Mouse (Mus musculus): ENCODE results near the gene Fap. TPM values are rescaled to one million over a fixed set of nuclear protein-coding genes. Genes with fewer than 3 reads are reported as not detected.

Gene Fap
- polyA plus RNA-seq, 1 experiment from 2014 or later: 1.1 TPM

- no peaks in the 10 kb centered on the region for H3K36me3 ChIP-seq (ENCODE audit: control insufficient read depth, insufficient read depth, low read length)
Observed at GRCm38 (mm10) chr2:62495407-62495806, 78.5 kb downstream of the Fap start.

DNA sequence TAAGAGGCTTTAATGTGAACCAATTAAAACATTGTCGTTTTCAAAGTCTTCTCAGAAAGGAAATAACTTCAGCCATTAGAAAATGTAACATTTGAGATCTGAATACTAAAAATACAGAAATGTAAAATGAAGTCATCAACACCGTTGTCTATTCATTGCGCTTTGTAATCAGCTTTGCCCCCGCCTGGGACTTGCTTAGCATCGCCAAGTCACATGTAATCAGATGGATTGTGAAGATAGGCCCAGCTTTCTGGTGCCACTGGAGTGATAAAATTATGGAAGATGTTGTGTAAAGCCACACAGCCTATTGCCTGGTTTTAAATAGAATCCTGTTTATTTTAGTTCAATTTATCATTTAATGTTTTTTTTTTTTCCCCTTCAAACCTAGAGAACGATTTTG is 84.0 kb downstream of the Fap start:
- no peak for DNase-seq (ENCODE audit: low spot score)
- 80% methylated on average over 6 of the region's 6 CpGs for WGBS
- Histone ChIP-seq H3K4me2 (no peak overlapping the region), H3K4me3 (ENCODE audit: low read depth, low read length) (no peak overlapping the region), H3K9ac (ENCODE audit: low read depth, low read length) (no peak overlapping the region), H3K27ac (ENCODE audit: low read depth, low read length) (no peak overlapping the region), H3K9me3 (ENCODE audit: control insufficient read depth, low read length) (no peaks in the 10 kb centered on the region), H3K4me1 (replicated peaks; ENCODE audit: control insufficient read depth, insufficient read depth, low read length) (no peaks in the 10 kb centered on the region), H3K36me3 (ENCODE audit: control insufficient read depth, insufficient read depth, low read length) (no peaks in the 10 kb centered on the region), H3K27me3 (replicated peaks; ENCODE audit: control insufficient read depth, insufficient read depth, low read length) (no peaks in the 10 kb centered on the region)
- no peak for ATAC-seq (replicated peaks; ENCODE audit: low FRiP score)

More at GRCm38 (mm10) chr2:62495407-62495806, 78.5 kb downstream of the Fap start:
- no peak overlapping the region for H3K4me2 ChIP-seq
- no peak overlapping the region for H3K9ac ChIP-seq (ENCODE audit: low read depth, low read length)
- H3K27ac ChIP-seq (ENCODE audit: low read depth, low read length): no peak overlapping the region
- DNase-seq (ENCODE audit: low spot score): no peak
- no peaks in the 10 kb centered on the region for H3K27me3 ChIP-seq (replicated peaks; ENCODE audit: control insufficient read depth, insufficient read depth, low read length)
- H3K9me3 ChIP-seq (ENCODE audit: control insufficient read depth, low read length): no peaks in the 10 kb centered on the region
- H3K4me1 ChIP-seq (replicated peaks; ENCODE audit: control insufficient read depth, insufficient read depth, low read length): no peaks in the 10 kb centered on the region
- WGBS: 74% methylated on average over 4 of the region's 4 CpGs
- ATAC-seq (replicated peaks; ENCODE audit: low FRiP score): no peak
- no peak overlapping the region for H3K4me3 ChIP-seq (ENCODE audit: low read depth, low read length)

- 84% methylated on average over 3 of the region's 3 CpGs for WGBS
- Histone ChIP-seq H3K9ac (ENCODE audit: low read depth, low read length) (no peak overlapping the region), H3K27me3 (replicated peaks; ENCODE audit: control insufficient read depth, insufficient read depth, low read length) (no peaks in the 10 kb centered on the region), H3K36me3 (ENCODE audit: control insufficient read depth, insufficient read depth, low read length) (no peaks in the 10 kb centered on the region), H3K4me1 (replicated peaks; ENCODE audit: control insufficient read depth, insufficient read depth, low read length) (no peaks in the 10 kb centered on the region), H3K4me3 (ENCODE audit: low read depth, low read length) (no peak overlapping the region), H3K9me3 (ENCODE audit: control insufficient read depth, low read length) (no peaks in the 10 kb centered on the region), H3K27ac (ENCODE audit: low read depth, low read length) (no peak overlapping the region), H3K4me2 (no peak overlapping the region)
- no peak for DNase-seq (ENCODE audit: low spot score)
- no peak for ATAC-seq (replicated peaks; ENCODE audit: low FRiP score)
Observed at GRCm38 (mm10) chr2:62484906-62485305, 89.0 kb downstream of the Fap start.

- H3K27ac ChIP-seq (ENCODE audit: low read depth, low read length): no peak within 1 kb of the TSS
- no peak within 1 kb of the TSS for H3K9ac ChIP-seq (ENCODE audit: low read depth, low read length)
- 83% methylated on average over 9 of the region's 9 CpGs for WGBS
- no peaks in the 10 kb centered on the region for H3K27me3 ChIP-seq (replicated peaks; ENCODE audit: control insufficient read depth, insufficient read depth, low read length)
- DNase-seq (ENCODE audit: low spot score) (no peak), ATAC-seq (replicated peaks; ENCODE audit: low FRiP score) (no peak)
- H3K9me3 ChIP-seq (ENCODE audit: control insufficient read depth, low read length): no peaks in the 10 kb centered on the region
- H3K36me3 ChIP-seq (ENCODE audit: control insufficient read depth, insufficient read depth, low read length): no peaks in the 10 kb centered on the region
- no peak within 1 kb of the TSS for H3K4me2 ChIP-seq
- no peaks in the 10 kb centered on the region for H3K4me1 ChIP-seq (replicated peaks; ENCODE audit: control insufficient read depth, insufficient read depth, low read length)
- no peak within 1 kb of the TSS for H3K4me3 ChIP-seq (ENCODE audit: low read depth, low read length)
Observed at GRCm38 (mm10) chr2:62483550-62483949, 90.3 kb downstream of the Fap start, which contains the start of gene Gcg. Gene Gcg (minus strand): TSS chr2:62483650.

DNA sequence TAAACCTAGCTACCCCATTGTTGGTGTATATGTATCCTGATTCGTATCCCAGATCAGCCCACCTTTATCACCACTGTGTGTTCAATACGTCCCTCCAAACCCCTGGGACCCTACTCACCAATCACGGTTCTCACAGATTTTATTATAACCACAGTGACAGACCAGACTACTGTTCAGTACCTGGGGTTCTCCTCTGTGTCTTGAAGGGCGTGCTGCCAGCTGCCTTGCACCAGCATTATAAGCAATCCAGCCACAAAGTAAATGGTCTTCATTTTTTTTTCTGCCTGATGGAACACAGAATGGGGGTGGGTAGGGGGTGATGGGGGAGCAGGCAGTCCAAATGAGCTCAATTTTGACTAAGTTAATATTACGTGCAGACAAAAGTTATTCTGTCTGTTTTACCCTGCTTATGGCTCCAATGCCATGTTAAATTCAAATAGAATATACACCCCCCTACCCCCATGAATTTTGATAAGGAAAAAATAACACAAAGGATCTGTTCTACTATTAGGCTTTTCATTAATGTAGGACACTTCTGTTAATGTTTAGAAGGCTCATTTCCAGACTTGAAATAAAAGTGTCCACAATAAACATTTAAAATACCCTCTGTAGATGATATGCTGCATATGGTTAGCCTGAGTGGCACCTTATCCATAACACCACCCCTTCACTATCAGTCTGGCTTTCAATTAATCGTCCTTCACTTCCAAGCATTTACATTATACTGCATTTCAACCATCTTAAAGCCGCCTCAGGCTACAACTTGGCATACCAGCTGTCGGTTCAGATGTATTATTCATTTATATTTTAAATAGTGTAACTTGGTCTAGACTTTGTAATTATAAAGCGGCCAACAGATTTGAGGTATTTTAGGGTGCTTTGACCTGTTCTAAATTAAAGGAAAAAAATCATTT is 93.3 kb downstream of the Fap start:
- no peak for DNase-seq (ENCODE audit: low spot score)

DNA sequence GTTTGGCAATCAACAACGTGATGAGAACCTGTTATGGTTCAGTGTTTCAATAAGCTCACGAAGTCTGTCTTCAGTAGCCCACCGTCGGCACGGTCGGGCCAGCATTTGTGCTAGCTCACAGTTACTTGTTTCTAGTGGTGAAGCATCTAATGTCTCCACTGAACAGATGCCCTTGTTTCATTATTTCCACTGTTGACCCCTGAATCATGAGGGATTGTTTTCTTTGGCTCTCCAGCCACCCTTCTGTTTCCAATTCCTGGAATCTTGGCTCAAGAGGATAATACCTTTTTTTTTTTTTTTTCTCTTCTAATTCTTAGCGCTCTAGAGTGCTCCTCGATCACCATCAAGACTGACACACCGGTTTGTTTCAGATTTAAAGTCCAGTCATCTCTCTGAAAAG is 104.3 kb downstream of the Fap start:
- Histone ChIP-seq H3K36me3 (ENCODE audit: control insufficient read depth, insufficient read depth, low read length) (no peaks in the 10 kb centered on the region), H3K27ac (ENCODE audit: low read depth, low read length) (no peak overlapping the region), H3K4me1 (replicated peaks; ENCODE audit: control insufficient read depth, insufficient read depth, low read length) (no peaks in the 10 kb centered on the region), H3K4me3 (ENCODE audit: low read depth, low read length) (no peak overlapping the region), H3K9me3 (ENCODE audit: control insufficient read depth, low read length) (no peaks in the 10 kb centered on the region), H3K9ac (ENCODE audit: low read depth, low read length) (no peak overlapping the region), H3K4me2 (no peak overlapping the region), H3K27me3 (replicated peaks; ENCODE audit: control insufficient read depth, insufficient read depth, low read length) (no peaks in the 10 kb centered on the region)
- DNase-seq (ENCODE audit: low spot score): no peak
- no peak for ATAC-seq (replicated peaks; ENCODE audit: low FRiP score)
- WGBS: 88% methylated on average over 9 of the region's 9 CpGs

More for the DNA sequence above, 93.3 kb downstream of the Fap start:
- Histone ChIP-seq H3K4me1 (replicated peaks; ENCODE audit: control insufficient read depth, insufficient read depth, low read length) (no peaks in the 10 kb centered on the region), H3K36me3 (ENCODE audit: control insufficient read depth, insufficient read depth, low read length) (no peaks in the 10 kb centered on the region), H3K9ac (ENCODE audit: low read depth, low read length) (no peak overlapping the region), H3K4me2 (no peak overlapping the region), H3K27me3 (replicated peaks; ENCODE audit: control insufficient read depth, insufficient read depth, low read length) (no peaks in the 10 kb centered on the region), H3K27ac (ENCODE audit: low read depth, low read length) (no peak overlapping the region), H3K4me3 (ENCODE audit: low read depth, low read length) (no peak overlapping the region), H3K9me3 (ENCODE audit: control insufficient read depth, low read length) (no peaks in the 10 kb centered on the region)
- 71% methylated on average over 9 of the region's 9 CpGs for WGBS
- ATAC-seq (replicated peaks; ENCODE audit: low FRiP score): no peak

DNA sequence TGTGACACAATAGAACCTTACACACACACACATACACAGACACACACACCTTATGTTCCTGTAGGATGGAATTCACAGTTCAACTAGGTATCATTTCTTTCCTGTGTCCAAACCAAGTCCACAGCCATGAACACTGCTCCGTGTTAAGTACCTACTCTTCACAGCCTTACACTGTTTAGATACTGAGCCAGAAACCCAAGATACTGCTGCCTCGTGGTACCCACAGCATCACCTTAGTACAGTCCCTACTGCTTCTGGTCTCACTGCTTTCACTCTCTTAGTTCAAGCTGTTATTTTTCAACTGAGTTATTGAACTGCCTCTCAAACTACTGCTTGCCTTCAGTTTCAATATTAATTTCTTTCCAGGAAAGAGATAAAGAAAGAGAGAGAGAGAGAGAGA is 110.6 kb downstream of the Fap start:
- Histone ChIP-seq H3K27me3 (replicated peaks; ENCODE audit: control insufficient read depth, insufficient read depth, low read length) (no peaks in the 10 kb centered on the region), H3K36me3 (ENCODE audit: control insufficient read depth, insufficient read depth, low read length) (no peaks in the 10 kb centered on the region), H3K4me3 (ENCODE audit: low read depth, low read length) (no peak overlapping the region), H3K27ac (ENCODE audit: low read depth, low read length) (no peak overlapping the region), H3K4me2 (no peak overlapping the region), H3K9me3 (ENCODE audit: control insufficient read depth, low read length) (no peaks in the 10 kb centered on the region), H3K9ac (ENCODE audit: low read depth, low read length) (no peak overlapping the region), H3K4me1 (replicated peaks; ENCODE audit: control insufficient read depth, insufficient read depth, low read length) (no peaks in the 10 kb centered on the region)
- ATAC-seq (replicated peaks; ENCODE audit: low FRiP score): no peak
- no peak for DNase-seq (ENCODE audit: low spot score)
- 86% methylated on average over 2 of the region's 2 CpGs for WGBS

DNA sequence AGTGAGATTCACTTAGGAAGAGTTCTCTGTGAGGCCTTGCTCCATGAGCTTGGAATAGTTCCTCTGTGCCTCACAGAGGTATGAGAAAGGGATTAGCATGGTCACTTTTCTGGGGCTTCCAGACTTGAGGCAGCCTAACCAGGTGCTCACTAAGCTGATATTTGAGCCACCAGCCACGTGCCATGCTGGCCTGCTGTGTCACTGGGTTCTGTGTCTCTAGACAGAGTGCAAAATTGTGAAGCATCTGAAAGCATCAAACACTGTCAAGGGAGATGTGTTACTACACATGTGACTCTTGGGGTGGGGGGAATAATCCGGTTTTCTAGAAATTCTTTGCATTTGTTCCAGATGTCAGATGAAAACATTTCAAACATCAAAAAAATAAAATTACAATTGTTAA is 111.7 kb downstream of the Fap start:
- Histone ChIP-seq H3K27me3 (replicated peaks; ENCODE audit: control insufficient read depth, insufficient read depth, low read length) (no peaks in the 10 kb centered on the region), H3K4me3 (ENCODE audit: low read depth, low read length) (no peak overlapping the region), H3K36me3 (ENCODE audit: control insufficient read depth, insufficient read depth, low read length) (no peaks in the 10 kb centered on the region), H3K27ac (ENCODE audit: low read depth, low read length) (no peak overlapping the region), H3K4me1 (replicated peaks; ENCODE audit: control insufficient read depth, insufficient read depth, low read length) (no peaks in the 10 kb centered on the region), H3K9me3 (ENCODE audit: control insufficient read depth, low read length) (no peaks in the 10 kb centered on the region), H3K9ac (ENCODE audit: low read depth, low read length) (no peak overlapping the region), H3K4me2 (no peak overlapping the region)
- 83% methylated on average over 2 of the region's 2 CpGs for WGBS
- ATAC-seq (replicated peaks; ENCODE audit: low FRiP score): no peak
- no peak for DNase-seq (ENCODE audit: low spot score)
